Mouse (Mus musculus): ENCODE measurements around the gene Olfr1431. TPM values are rescaled to one million over a fixed set of nuclear protein-coding genes. Genes with fewer than 3 reads are reported as not detected.
"Not testable (repeated sequence)": the region's sequence is repeated elsewhere in the genome, so short reads cannot be mapped to it uniquely, and the experiment has no call there.

Olfr1431 gene
- not detected in 2 replicates for polyA plus RNA-seq (2016; fragmentation: Nextera tagmentation; extraction: Ambion mirVana)

GRCm38 (mm10) chr19:12200334-12200733 is at the start of gene Olfr1431:
TSS of gene Olfr1431 (plus strand) at chr19:12200634.
- no peaks in the 10 kb centered on the region for H3K27me3 ChIP-seq (ENCODE audit: insufficient read depth, poor library complexity, severe bottlenecking)
- no peak within 1 kb of the TSS for H3K27ac ChIP-seq
- no peaks in the 10 kb centered on the region for H3K9me3 ChIP-seq
- no peak within 1 kb of the TSS for H3K4me3 ChIP-seq
- H3K36me3 ChIP-seq: no peaks in the 10 kb centered on the region
- no peaks in the 10 kb centered on the region for H3K4me1 ChIP-seq
- WGBS: 74% methylated on average over 1 of the region's 1 CpGs
- DNase-seq (ENCODE audit: low spot score): no peak

- not testable (repeated sequence) for H3K4me3 ChIP-seq; H3K9me3 ChIP-seq; DNase-seq (ENCODE audit: low spot score); H3K36me3 ChIP-seq; H3K27ac ChIP-seq; H3K27me3 ChIP-seq (ENCODE audit: insufficient read depth, poor library complexity, severe bottlenecking); H3K4me1 ChIP-seq
- 61% methylated on average over 1 of the region's 1 CpGs for WGBS
These were observed 30.3 kb upstream of the Olfr1431 start, which contains the start of gene Olfr1555-ps1 for GRCm38 (mm10) chr19:12170062-12170599. TSS of gene Olfr1555-ps1 (minus strand) at chr19:12170112.

- not testable (repeated sequence) for H3K27me3 ChIP-seq (ENCODE audit: insufficient read depth, poor library complexity, severe bottlenecking); H3K4me1 ChIP-seq; H3K36me3 ChIP-seq; DNase-seq (ENCODE audit: low spot score); H3K9me3 ChIP-seq; H3K27ac ChIP-seq; H3K4me3 ChIP-seq
- 76% methylated on average over 5 of the region's 5 CpGs for WGBS
These were observed 25.0 kb upstream of the Olfr1431 start for GRCm38 (mm10) chr19:12175431-12175830.

- not testable (repeated sequence) for H3K4me3 ChIP-seq; DNase-seq (ENCODE audit: low spot score); H3K36me3 ChIP-seq; H3K27ac ChIP-seq; H3K9me3 ChIP-seq; H3K4me1 ChIP-seq; H3K27me3 ChIP-seq (ENCODE audit: insufficient read depth, poor library complexity, severe bottlenecking)
- WGBS: 79% methylated on average over 4 of the region's 4 CpGs
These were observed 1.4 kb upstream of the Olfr1431 start for GRCm38 (mm10) chr19:12199076-12199475.

- not testable (repeated sequence) for H3K4me1 ChIP-seq; H3K4me3 ChIP-seq; DNase-seq (ENCODE audit: low spot score); H3K27ac ChIP-seq; H3K27me3 ChIP-seq (ENCODE audit: insufficient read depth, poor library complexity, severe bottlenecking); H3K9me3 ChIP-seq; H3K36me3 ChIP-seq
These were observed 32.1 kb downstream of the Olfr1431 start, which contains the start of gene Olfr1432 for GRCm38 (mm10) chr19:12232496-12232895. TSS of gene Olfr1432 (minus strand) at chr19:12232596.

- H3K36me3 ChIP-seq: no peaks in the 10 kb centered on the region
- WGBS: 71% methylated on average over 1 of the region's 1 CpGs
These were observed 41.1 kb downstream of the Olfr1431 start, which contains the start of gene Olfr262 for GRCm38 (mm10) chr19:12241559-12241958. TSS of gene Olfr262 (minus strand) at chr19:12241659.

GRCm38 (mm10) chr19:12260732-12261131 is 60.3 kb downstream of the Olfr1431 start, which contains the start of gene Olfr235:
TSS of gene Olfr235 (plus strand) at chr19:12261032.
- no peak within 1 kb of the TSS for H3K27ac ChIP-seq
- H3K9me3 ChIP-seq: no peaks in the 10 kb centered on the region
- no peaks in the 10 kb centered on the region for H3K4me1 ChIP-seq
- no peaks in the 10 kb centered on the region for H3K27me3 ChIP-seq (ENCODE audit: insufficient read depth, poor library complexity, severe bottlenecking)
- DNase-seq (ENCODE audit: low spot score): no peak
- H3K36me3 ChIP-seq: no peaks in the 10 kb centered on the region
- 55% methylated on average over 1 of the region's 1 CpGs for WGBS
- no peak within 1 kb of the TSS for H3K4me3 ChIP-seq

More at GRCm38 (mm10) chr19:12241559-12241958, 41.1 kb downstream of the Olfr1431 start, which contains the start of gene Olfr262:
- Histone ChIP-seq H3K4me3 (no peak within 1 kb of the TSS), H3K9me3 (no peaks in the 10 kb centered on the region), H3K4me1 (no peaks in the 10 kb centered on the region), H3K27ac (no peak within 1 kb of the TSS), H3K27me3 (ENCODE audit: insufficient read depth, poor library complexity, severe bottlenecking) (no peaks in the 10 kb centered on the region)
- DNase-seq (ENCODE audit: low spot score): no peak

Other genes with a start within 250 kb of the Olfr1431 start
- gene Osbp, start 234.7 kb upstream of the Olfr1431 start, polyA plus RNA-seq (2016; fragmentation: Nextera tagmentation; extraction: Ambion mirVana): 4.7 and 5.8 TPM in 2 replicates
- 0.05 TPM in 1 of 2 replicates, not detected in the other for gene Olfr1423, start 159.3 kb upstream of the Olfr1431 start, polyA plus RNA-seq (2016; fragmentation: Nextera tagmentation; extraction: Ambion mirVana)
- gene Olfr1424, start 138.0 kb upstream of the Olfr1431 start, polyA plus RNA-seq (2016; fragmentation: Nextera tagmentation; extraction: Ambion mirVana): not detected in 2 replicates
- not detected in 2 replicates for gene Olfr1425, start 122.9 kb upstream of the Olfr1431 start, polyA plus RNA-seq (2016; fragmentation: Nextera tagmentation; extraction: Ambion mirVana)
- gene Olfr1426, start 108.6 kb upstream of the Olfr1431 start, polyA plus RNA-seq (2016; fragmentation: Nextera tagmentation; extraction: Ambion mirVana): not detected in 2 replicates
- not detected in 2 replicates for gene Olfr1427, start 97.3 kb upstream of the Olfr1431 start, polyA plus RNA-seq (2016; fragmentation: Nextera tagmentation; extraction: Ambion mirVana)
- not detected in 2 replicates for gene Olfr1428, start 84.7 kb upstream of the Olfr1431 start, polyA plus RNA-seq (2016; fragmentation: Nextera tagmentation; extraction: Ambion mirVana)
- gene Olfr76, start 77.4 kb upstream of the Olfr1431 start, polyA plus RNA-seq (2016; fragmentation: Nextera tagmentation; extraction: Ambion mirVana): not detected in 2 replicates
- gene Olfr1555-ps1, start 30.5 kb upstream of the Olfr1431 start, polyA plus RNA-seq (2016; fragmentation: Nextera tagmentation; extraction: Ambion mirVana): not detected in 2 replicates
- not detected in 2 replicates for gene Olfr1432, start 32.0 kb downstream of the Olfr1431 start, polyA plus RNA-seq (2016; fragmentation: Nextera tagmentation; extraction: Ambion mirVana)
- gene Olfr262, start 41.0 kb downstream of the Olfr1431 start, polyA plus RNA-seq (2016; fragmentation: Nextera tagmentation; extraction: Ambion mirVana): not detected in 2 replicates
- gene Olfr235, start 60.4 kb downstream of the Olfr1431 start, polyA plus RNA-seq (2016; fragmentation: Nextera tagmentation; extraction: Ambion mirVana): not detected in 2 replicates
- gene Olfr1434, start 79.2 kb downstream of the Olfr1431 start, polyA plus RNA-seq (2016; fragmentation: Nextera tagmentation; extraction: Ambion mirVana): not detected in 2 replicates
- not detected in 2 replicates for gene Olfr1436, start 98.5 kb downstream of the Olfr1431 start, polyA plus RNA-seq (2016; fragmentation: Nextera tagmentation; extraction: Ambion mirVana)
- not detected in 2 replicates for gene Olfr1437, start 124.5 kb downstream of the Olfr1431 start, polyA plus RNA-seq (2016; fragmentation: Nextera tagmentation; extraction: Ambion mirVana)
- not detected in 2 replicates for gene Olfr1438-ps1, start 135.3 kb downstream of the Olfr1431 start, polyA plus RNA-seq (2016; fragmentation: Nextera tagmentation; extraction: Ambion mirVana)
- gene Olfr1440, start 186.6 kb downstream of the Olfr1431 start, polyA plus RNA-seq (2016; fragmentation: Nextera tagmentation; extraction: Ambion mirVana): not detected in 2 replicates
- gene Olfr1441, start 216.8 kb downstream of the Olfr1431 start, polyA plus RNA-seq (2016; fragmentation: Nextera tagmentation; extraction: Ambion mirVana): not detected in 2 replicates
- not detected in 2 replicates for gene Pfpl, start 227.3 kb downstream of the Olfr1431 start, polyA plus RNA-seq (2016; fragmentation: Nextera tagmentation; extraction: Ambion mirVana)